ENCODE assay signal across 9 mouse cellular contexts in the genomic region with DNA sequence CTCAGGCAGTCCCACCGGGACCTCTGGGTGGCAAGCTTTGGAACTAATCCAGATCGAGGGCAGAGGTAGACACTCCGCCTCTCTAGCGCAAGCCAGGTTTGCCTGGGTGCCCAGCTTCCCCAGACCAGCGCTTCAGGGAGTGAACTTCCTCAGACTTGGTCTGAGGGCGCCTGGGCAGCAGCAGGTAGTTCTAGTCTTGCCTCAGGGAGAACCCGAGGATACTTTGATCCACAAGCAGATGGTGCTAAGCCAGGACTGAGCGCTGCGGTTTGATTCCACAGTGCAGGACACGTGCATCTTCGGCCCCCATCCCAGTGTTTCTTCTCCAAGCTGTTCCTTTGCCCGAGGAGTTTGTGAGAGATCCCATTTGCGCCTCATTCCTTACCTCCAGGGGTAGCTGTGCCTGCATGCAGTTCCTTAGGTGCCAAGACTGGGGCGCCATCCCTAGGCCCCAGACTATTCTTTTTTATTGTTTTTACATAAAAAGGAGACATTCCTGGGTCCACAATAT.
A peak's percentile ranks its signal among the peaks of the same experiment; 100 is the strongest.
DNase-seq lines count a peak whose midpoint lies in the region; ATAC-seq lines count a peak whose summit lies in the region.
"Had no signal": no experiment of that assay in that cellular context is flagged by ENCODE, and none has a peak within 500 bp of the region (broad histone marks: within the 10 kb centered on the region; RNA-seq: fewer than 3 reads in every experiment).

No protein-coding gene starts in this region.

- 5% methylated on average over 14 of the region's 14 CpGs for WGBS in forebrain, embryonic 12.5 days
- 10% methylated on average over 14 of the region's 14 CpGs for WGBS in neural tube, embryonic 14.5 days

- H3K27ac ChIP-seq in forebrain, embryonic 12.5 days, result no peak overlapping the region
- H3K27ac ChIP-seq in neural tube, embryonic 14.5 days (ENCODE audit: low read depth, low read length), result no peak overlapping the region

- intact Hi-C loops in left cerebral cortex, postnatal 10 days (cut with DNase I), result loop anchor here (10.0 kb wide), 1 partner anchor 105 kb away; no protein-coding TSS in a partner anchor

- peaks cover 13% of the 10 kb centered on the region for H3K4me1 ChIP-seq in forebrain, embryonic 12.5 days
- 0 out of 2 replicates have a peak, but pooled peaks cover 4% of the 10 kb centered on the region for H3K4me1 ChIP-seq in neural tube, embryonic 14.5 days (ENCODE audit: control insufficient read depth, insufficient read depth, low read length)

- H3K4me2 ChIP-seq in forebrain, embryonic 12.5 days, result peak overlapping the region; percentile 84
- H3K4me2 ChIP-seq in neural tube, embryonic 14.5 days (ENCODE audit: low read depth, low read length), result peak overlapping the region; percentile 96

- no peak for ATAC-seq in forebrain, embryonic 12.5 days (ENCODE audit: low FRiP score)
- ATAC-seq in neural tube, embryonic 14.5 days (ENCODE audit: low read depth), result no peak

- H3K9me3 ChIP-seq in forebrain, embryonic 12.5 days, result no peaks in the 10 kb centered on the region
- H3K9me3 ChIP-seq in neural tube, embryonic 14.5 days (ENCODE audit: control insufficient read depth, low read length), result no peaks in the 10 kb centered on the region

- peaks cover 60% of the 10 kb centered on the region for H3K27me3 ChIP-seq in forebrain, embryonic 12.5 days
- H3K27me3 ChIP-seq in neural tube, embryonic 14.5 days (ENCODE audit: control insufficient read depth, insufficient read depth, low read length), result peaks cover 10% of the 10 kb centered on the region

- H3K36me3 ChIP-seq in forebrain, embryonic 12.5 days (replicated peaks), result no peaks in the 10 kb centered on the region
- no peaks in the 10 kb centered on the region for H3K36me3 ChIP-seq in neural tube, embryonic 14.5 days (ENCODE audit: control insufficient read depth, insufficient read depth, low read length)

- peak; percentile 40 to 52 for DNase-seq in cerebellum, postnatal 14 days
- DNase-seq in left cerebral cortex, postnatal 10 days (ENCODE audit: extremely low spot score in 1 of 2, low spot score in 2 of 2), result peak; percentile 41 to 42
- no peak for DNase-seq in gastrocnemius, adult 18-20 months (ENCODE audit: low spot score)
- DNase-seq in heart, adult 18-20 months, result no peak
- no peak for DNase-seq in urinary bladder, postnatal 4 days (ENCODE audit: low spot score in 2 of 2)
- no peak for DNase-seq in adrenal gland, postnatal 10 days
- DNase-seq: gastrocnemius, postnatal 36 days had no signal

- H3K4me3 ChIP-seq in forebrain, embryonic 12.5 days (replicated peaks), result peak overlapping the region; percentile 52
- peak overlapping the region; percentile 45 for H3K4me3 ChIP-seq in neural tube, embryonic 14.5 days (ENCODE audit: low read depth, low read length)

- no peak overlapping the region for H3K9ac ChIP-seq in forebrain, embryonic 12.5 days
- H3K9ac ChIP-seq in neural tube, embryonic 14.5 days (replicated peaks; ENCODE audit: low read depth, low read length), result peak overlapping the region; percentile 60

Comparison
In these comparisons a context has a peak if more than half of its experiments do, and no peak if none do; other contexts are left out.
1. DNase-seq: peak in cerebellum, postnatal 14 days (2 of 2) and left cerebral cortex, postnatal 10 days (2 of 2); none in gastrocnemius, adult 18-20 months (single experiment), heart, adult 18-20 months (0 of 2), urinary bladder, postnatal 4 days (0 of 2) and adrenal gland, postnatal 10 days (single experiment).